Mouse (Mus musculus) C2C12 (cell line): ENCODE measurements around the gene Bcl10.

ENCODE experiments used
- CEBPB ChIP-seq: IDR thresholded peaks from one replicate; pipeline ENCODE4 v1.6.1; 2011; ENCODE audit warnings: low read depth, mild to moderate bottlenecking, control low read depth, moderate library complexity
- CTCF ChIP-seq: IDR thresholded peaks from one replicate; pipeline ENCODE4 v1.5.1; 2011; ENCODE audit not compliant: control insufficient read depth, insufficient read depth, insufficient read length
- FOSL1 ChIP-seq: IDR thresholded peaks from one replicate; pipeline ENCODE4 v1.8.0; 2011; ENCODE audit warnings: mild to moderate bottlenecking, low read length; ENCODE audit not compliant: poor library complexity, insufficient read depth, severe bottlenecking
- MAX ChIP-seq: IDR thresholded peaks from one replicate; pipeline ENCODE4 v1.6.1; 2011; ENCODE audit warnings: mild to moderate bottlenecking, control low read depth
- MYOD1 ChIP-seq: IDR thresholded peaks from one replicate; pipeline ENCODE4 v1.6.1; 2011; ENCODE audit warnings: low read depth; ENCODE audit not compliant: control insufficient read depth, insufficient read length
- MYOG ChIP-seq: IDR thresholded peaks from one replicate; pipeline ENCODE4 v1.6.1; 2011; ENCODE audit not compliant: control insufficient read depth, insufficient read length; ENCODE audit errors: extremely low read depth
- USF1 ChIP-seq: IDR thresholded peaks from one replicate; pipeline ENCODE4 v1.6.1; 2011; ENCODE audit warnings: low read depth, mild to moderate bottlenecking, control low read depth, moderate library complexity

- TF ChIP-seq MAX (no peak), CTCF (no peak), MYOD1 (no peak), CEBPB (no peak), FOSL1 (no peak), USF1 (no peak), MYOG (no peak)
Observed at GRCm38 (mm10) chr3:145959824-145960223, 37.2 kb downstream of the Bcl10 start.
